21 mouse cellular contexts compared by ENCODE assay signal in genomic region chr14:105287972-105288371, GRCm38 (mm10).
"Had no signal": no experiment of that assay in that cellular context is flagged by ENCODE, and none has a peak within 500 bp of the region (broad histone marks: within the 10 kb centered on the region; RNA-seq: fewer than 3 reads in every experiment).

No protein-coding gene starts in this region.

- H3K9me3 ChIP-seq: heart, embryonic 10.5 days; heart, embryonic 12.5 days; hindbrain, embryonic 10.5 days; hindbrain, embryonic 12.5 days; intestine, embryonic 15.5 days; limb, embryonic 10.5 days; limb, embryonic 12.5 days; liver, embryonic 13.5 days; liver, embryonic 15.5 days had no signal

- H3K27ac ChIP-seq: gastrocnemius, adult 2 months; heart, embryonic 10.5 days; hindbrain, embryonic 10.5 days; hindbrain, embryonic 12.5 days; hindbrain, embryonic 14.5 days; intestine, embryonic 15.5 days; limb, embryonic 10.5 days; limb, embryonic 12.5 days; liver, embryonic 13.5 days; liver, embryonic 15.5 days had no signal

- H3K9ac ChIP-seq: heart, embryonic 12.5 days; hindbrain, embryonic 12.5 days; hindbrain, embryonic 14.5 days; intestine, embryonic 15.5 days; limb, embryonic 12.5 days; liver, embryonic 13.5 days; liver, embryonic 15.5 days had no signal

- H3K27me3 ChIP-seq: heart, embryonic 12.5 days; hindbrain, embryonic 12.5 days; intestine, embryonic 15.5 days; limb, embryonic 12.5 days; liver, embryonic 13.5 days; liver, embryonic 15.5 days had no signal

- DNase-seq: gastrocnemius, adult 2 months; gastrocnemius, postnatal 10 days; heart, postnatal 10 days; heart, postnatal 4 days; kidney, adult 18-20 months; kidney, adult 8-10 months; kidney, postnatal 10 days; kidney, postnatal 36 days; layer of hippocampus, postnatal 36 days; liver; liver, embryonic 13.5 days had no signal

- ATAC-seq: hindbrain, embryonic 16.5 days; intestine, embryonic 15.5 days had no signal

- H3K4me1 ChIP-seq: heart, embryonic 10.5 days; hindbrain, embryonic 10.5 days; intestine, embryonic 15.5 days; limb, embryonic 10.5 days; limb, embryonic 12.5 days; liver, embryonic 13.5 days; liver, embryonic 15.5 days had no signal

- H3K4me3 ChIP-seq: gastrocnemius, adult 2 months; heart, embryonic 10.5 days; heart, embryonic 12.5 days; hindbrain, embryonic 10.5 days; hindbrain, embryonic 12.5 days; intestine, embryonic 15.5 days; limb, embryonic 10.5 days; limb, embryonic 12.5 days; liver, embryonic 13.5 days; liver, embryonic 15.5 days had no signal
